Mouse (Mus musculus) megakaryocyte, embryonic 14.5 days (primary cell): Measurements from ENCODE around the gene Eif3i.

Experiments
- FLI1 ChIP-seq: IDR thresholded peaks from 2 replicates; pipeline ENCODE4 v1.6.1; 2012; ENCODE audit warnings: low read length, inconsistent platforms, mixed read lengths
- GATA1 ChIP-seq: IDR thresholded peaks from 3 replicates; pipeline ENCODE4 v1.6.1; 2012; ENCODE audit warnings: mixed read lengths, low read length, inconsistent platforms, borderline replicate concordance

- no peak for TF ChIP-seq GATA1
- TF ChIP-seq FLI1, result no peak
These were observed 20.9 kb upstream of the Eif3i start for GRCm38 (mm10) chr4:129621283-129621841.
